Mouse (Mus musculus): Measurements from ENCODE around the gene Gm11939. TPM values are rescaled to one million over a fixed set of nuclear protein-coding genes. Genes with fewer than 3 reads are reported as not detected.

Gm11939 gene
- polyA plus RNA-seq (2012; rRNA removed) = not detected in 2 replicates

DNA sequence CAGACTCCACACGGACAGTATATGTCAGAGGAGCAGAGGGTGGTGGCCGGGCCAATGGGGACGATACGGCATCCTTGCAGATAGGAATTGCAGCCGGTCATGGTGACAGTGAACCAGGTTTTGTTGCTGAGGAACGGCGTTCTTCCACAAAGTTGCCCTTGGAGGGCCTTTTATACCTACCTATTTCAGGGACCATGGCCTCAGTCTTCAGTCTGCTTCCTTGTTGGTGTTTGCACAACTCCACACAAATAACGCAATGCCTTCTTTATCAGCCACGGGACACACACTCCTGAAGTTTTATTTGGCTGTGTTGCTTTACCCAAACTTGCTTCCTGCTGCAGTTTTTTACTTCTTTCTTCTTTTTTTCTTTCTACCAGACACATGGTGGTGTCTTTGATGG, at the start of gene Gm11939:
Gene Gm11939 (minus strand): TSS at position 101 of the 400 bp plus-strand sequence.

DNA sequence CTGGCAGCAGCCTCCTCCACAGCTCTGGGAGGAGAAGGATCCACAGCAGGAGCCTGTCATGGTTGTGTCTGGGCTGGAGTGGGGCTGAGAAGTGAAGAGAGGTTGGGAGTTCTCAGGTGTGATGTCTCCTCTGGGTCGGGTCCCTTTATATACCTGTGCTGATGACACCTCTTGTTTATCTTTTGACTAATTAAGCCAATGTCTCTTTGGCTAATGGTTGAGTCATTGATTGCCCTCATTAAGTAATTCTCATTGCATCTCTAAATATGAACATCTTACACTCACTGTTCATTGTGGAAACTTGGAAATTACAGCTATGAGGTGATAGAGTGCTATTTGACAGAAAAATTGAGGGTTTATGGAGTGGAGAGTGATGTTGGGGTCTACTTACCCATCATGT, 43.9 kb upstream of the Gm11939 start, which contains the start of gene Gm11938:
Gene Gm11938 (minus strand): TSS at position 101 of the 400 bp plus-strand sequence.

DNA sequence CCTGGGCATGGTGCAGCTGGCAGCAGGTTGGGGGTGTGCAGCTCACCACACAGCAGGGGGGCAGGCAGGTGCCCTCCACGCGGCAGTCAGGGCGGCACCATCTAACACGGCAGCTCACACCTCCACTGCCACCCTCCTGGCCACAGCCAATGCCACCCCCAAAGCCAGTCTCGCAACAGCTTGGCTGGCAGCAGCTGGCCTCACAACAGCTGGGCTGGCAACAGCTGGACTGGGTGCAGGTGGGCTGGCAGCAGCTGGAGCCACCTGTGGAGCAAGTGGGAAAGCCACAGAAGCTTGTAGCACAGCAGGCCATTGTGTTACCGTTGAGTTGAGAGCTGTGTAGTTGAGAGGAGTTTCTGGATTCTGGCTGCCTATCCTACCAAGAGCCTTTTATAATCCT, 38.5 kb upstream of the Gm11939 start, which contains the start of gene Krtap9-3:
Gene Krtap9-3 (minus strand): TSS at position 364 of the 400 bp plus-strand sequence.

DNA sequence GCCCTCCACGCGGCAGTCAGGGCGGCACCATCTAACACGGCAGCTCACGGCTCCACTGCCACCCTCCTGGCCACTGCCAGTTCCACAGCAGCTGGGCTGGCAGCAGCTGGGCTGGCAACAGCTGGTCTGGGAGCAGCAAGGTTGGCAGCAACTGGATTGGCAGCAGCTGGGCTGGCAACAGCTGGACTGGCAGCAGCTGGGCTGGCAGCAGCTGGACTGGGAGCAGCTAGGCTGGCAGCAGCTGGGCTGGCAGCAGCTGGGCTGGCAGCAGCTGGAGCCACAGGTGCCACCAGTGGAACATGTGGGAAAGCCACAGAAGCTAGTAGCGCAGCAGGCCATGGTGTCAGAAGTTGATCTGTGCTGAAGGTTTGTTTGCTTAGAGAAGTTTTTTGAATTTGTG, 31.7 kb upstream of the Gm11939 start, which contains the start of gene Krtap1-3:
Gene Krtap1-3 (minus strand): TSS at position 359 of the 400 bp plus-strand sequence.

DNA sequence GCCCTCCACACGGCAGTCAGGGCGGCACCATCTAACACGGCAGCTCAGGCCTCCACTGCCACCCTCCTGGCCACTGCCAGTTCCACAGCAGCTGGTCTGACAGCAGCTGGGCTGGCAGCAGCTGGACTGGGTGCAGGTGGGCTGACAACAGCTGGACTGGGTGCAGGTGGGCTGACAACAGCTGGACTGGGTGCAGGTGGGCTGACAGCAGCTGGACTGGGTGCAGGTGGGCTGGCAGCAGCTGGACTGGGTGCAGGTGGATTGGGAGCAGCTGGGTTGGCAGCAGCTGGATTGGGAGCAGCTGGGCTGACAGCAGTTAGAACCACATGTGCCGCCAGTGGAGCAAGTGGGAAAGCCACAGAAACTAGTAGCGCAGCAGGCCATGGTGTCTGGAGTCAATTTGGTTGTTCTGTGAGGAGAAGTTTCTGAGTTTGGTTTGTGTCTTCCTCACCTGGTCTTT, 24.0 kb upstream of the Gm11939 start, which contains the start of gene Krtap1-4:
Gene Krtap1-4 (minus strand): TSS at position 410 of the 460 bp plus-strand sequence.

DNA sequence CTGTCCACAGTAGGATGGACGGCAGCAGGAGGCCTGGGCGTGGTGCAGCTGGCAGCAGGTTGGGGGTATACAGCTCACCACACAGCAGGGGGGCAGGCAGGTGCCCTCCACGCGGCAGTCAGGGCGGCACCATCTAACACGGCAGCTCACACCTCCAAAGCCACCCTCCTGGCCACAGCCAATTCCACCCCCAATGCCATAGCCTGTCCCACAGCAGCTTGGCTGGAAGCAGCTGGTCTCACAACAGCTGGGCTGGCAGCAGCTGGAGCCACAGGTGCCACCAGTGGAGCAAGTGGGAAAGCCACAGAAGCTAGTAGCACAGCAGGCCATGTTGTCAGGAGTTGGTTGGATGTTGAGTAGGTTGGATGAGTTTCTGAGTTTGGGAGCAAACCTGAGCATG, 21.4 kb upstream of the Gm11939 start, which contains the start of gene Krtap1-5:
Gene Krtap1-5 (minus strand): TSS at position 381 of the 400 bp plus-strand sequence.

DNA sequence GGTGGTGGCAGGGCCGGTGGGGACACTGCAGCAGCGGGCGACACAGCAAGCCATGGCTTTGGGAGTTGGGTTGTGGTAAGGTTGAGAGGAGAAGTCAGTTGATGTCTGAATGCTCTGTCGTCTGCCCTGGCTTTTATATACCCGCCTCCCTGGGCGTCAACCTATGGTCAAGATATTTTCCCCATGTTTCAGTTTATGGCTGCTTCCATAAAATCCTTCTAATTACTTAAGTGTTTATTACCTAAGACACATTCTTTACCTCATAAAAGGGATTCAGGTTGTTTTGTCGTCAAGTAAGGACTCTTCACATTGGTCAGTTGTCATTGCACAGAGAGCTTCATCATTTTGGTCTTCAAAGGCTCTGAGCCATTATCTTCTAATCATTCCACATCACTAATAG, 7.3 kb upstream of the Gm11939 start, which contains the start of gene Krtap3-1:
Gene Krtap3-1 (minus strand): TSS at position 101 of the 400 bp plus-strand sequence.

DNA sequence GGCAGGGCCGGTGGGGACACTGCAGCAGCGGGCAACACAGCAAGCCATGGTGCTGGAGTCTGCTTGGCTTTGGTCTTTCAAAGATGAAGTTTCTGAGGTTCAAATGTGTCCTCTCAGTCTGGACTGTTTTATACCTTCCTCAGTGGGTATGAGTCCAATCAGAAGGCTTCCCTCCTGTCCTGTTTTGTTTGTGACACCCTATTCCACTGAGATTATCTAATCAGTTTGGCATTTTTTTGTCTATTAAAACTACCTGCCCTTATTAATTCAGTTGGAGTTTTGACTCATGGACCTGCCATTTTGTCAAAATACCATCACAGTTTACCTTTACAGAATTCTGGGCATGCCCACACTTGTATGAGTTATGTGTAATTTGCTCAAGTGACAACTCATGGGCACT, 2.5 kb downstream of the Gm11939 start, which contains the start of gene Krtap3-2:
Gene Krtap3-2 (minus strand): TSS at position 101 of the 400 bp plus-strand sequence.

DNA sequence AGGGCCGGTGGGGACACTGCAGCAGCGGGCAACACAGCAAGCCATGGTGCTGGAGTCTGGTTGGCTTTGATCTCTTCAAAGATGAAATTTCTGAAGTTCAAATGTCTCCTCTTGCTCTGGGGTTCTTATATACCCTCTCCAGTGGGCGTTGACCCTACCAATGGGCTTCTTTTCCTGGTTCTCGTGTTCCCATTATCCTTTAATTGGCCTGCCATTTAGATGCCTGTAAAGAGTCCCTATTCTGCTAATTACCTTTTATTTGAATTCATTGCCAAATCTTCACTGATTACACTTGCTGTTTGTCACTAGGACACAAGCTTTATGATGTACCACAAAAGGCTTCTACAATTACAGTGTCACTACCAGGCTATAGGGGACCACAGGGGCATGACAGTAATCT, 8.5 kb downstream of the Gm11939 start, which contains the start of gene Krtap3-3:
Gene Krtap3-3 (minus strand): TSS at position 101 of the 400 bp plus-strand sequence.

DNA sequence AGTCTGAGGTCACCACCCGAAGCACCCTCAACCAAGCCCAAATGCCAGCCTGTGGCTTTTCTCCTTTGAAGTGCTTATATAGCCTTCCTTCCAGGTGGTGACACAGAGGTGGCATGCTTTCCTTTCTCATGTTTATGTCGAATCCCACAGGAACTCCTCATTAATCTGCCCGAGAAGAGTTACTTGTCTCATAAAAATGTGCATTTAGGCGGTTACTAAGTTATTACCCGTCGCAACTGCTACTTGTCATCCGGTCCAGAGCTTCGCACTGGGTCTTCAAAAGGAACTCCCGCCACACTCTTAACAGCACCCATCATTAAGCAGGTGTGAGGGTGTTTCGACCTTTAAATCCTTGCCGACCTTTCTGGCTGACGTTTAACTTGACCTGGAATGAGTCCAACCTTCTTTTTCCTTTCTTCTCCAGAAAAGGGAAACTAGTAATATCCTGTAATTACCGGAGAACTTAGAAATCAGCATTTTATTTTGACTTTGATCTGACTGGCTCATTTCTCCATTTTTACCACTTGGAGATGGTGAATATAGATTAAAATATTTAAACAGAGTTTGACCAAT, 37.9 kb downstream of the Gm11939 start, which contains the start of gene Krt39:
Gene Krt39 (minus strand): TSS at position 51 of the 573 bp plus-strand sequence.

Other genes with a start within 250 kb of the Gm11939 start
- gene Krt25, start 236.5 kb downstream of the Gm11939 start, polyA plus RNA-seq (2012; rRNA removed) = not detected in 2 replicates
- not detected in 2 replicates for gene Krt26, start 221.5 kb downstream of the Gm11939 start, polyA plus RNA-seq (2012; rRNA removed)
- gene Krt27, start 208.4 kb downstream of the Gm11939 start, polyA plus RNA-seq (2012; rRNA removed) = not detected in 2 replicates
- gene Krt28, start 184.6 kb downstream of the Gm11939 start, polyA plus RNA-seq (2012; rRNA removed) = not detected in 2 replicates
- gene Krt10, start 170.1 kb downstream of the Gm11939 start, polyA plus RNA-seq (2012; rRNA removed) = 0.33 and 0.76 TPM in 2 replicates
- 1.7 and 1.8 TPM in 2 replicates for gene Krt12, start 137.2 kb downstream of the Gm11939 start, polyA plus RNA-seq (2012; rRNA removed)
- 244 and 256 TPM in 2 replicates for gene Krt20, start 121.3 kb downstream of the Gm11939 start, polyA plus RNA-seq (2012; rRNA removed)
- 4.5 and 4.7 TPM in 2 replicates for gene Krt23, start 66.3 kb downstream of the Gm11939 start, polyA plus RNA-seq (2012; rRNA removed)
- not detected in 2 replicates for gene Krt39, start 38.1 kb downstream of the Gm11939 start, polyA plus RNA-seq (2012; rRNA removed)
- not detected in 2 replicates for gene Krt40, start 16.3 kb downstream of the Gm11939 start, polyA plus RNA-seq (2012; rRNA removed)
- gene Krtap3-3, start 8.6 kb downstream of the Gm11939 start, polyA plus RNA-seq (2012; rRNA removed) = not detected in 2 replicates
- gene Krtap3-2, start 2.6 kb downstream of the Gm11939 start, polyA plus RNA-seq (2012; rRNA removed) = not detected in 2 replicates
- gene Krtap3-1, start 7.2 kb upstream of the Gm11939 start, polyA plus RNA-seq (2012; rRNA removed) = 3.7 and 4.5 TPM in 2 replicates
- gene Krtap1-5, start 21.6 kb upstream of the Gm11939 start, polyA plus RNA-seq (2012; rRNA removed) = not detected in 2 replicates
- not detected in 2 replicates for gene Krtap1-4, start 24.2 kb upstream of the Gm11939 start, polyA plus RNA-seq (2012; rRNA removed)
- gene Krtap1-3, start 31.9 kb upstream of the Gm11939 start, polyA plus RNA-seq (2012; rRNA removed) = not detected in 2 replicates
- gene Krtap9-3, start 38.6 kb upstream of the Gm11939 start, polyA plus RNA-seq (2012; rRNA removed) = not detected in 2 replicates
- gene Gm11938, start 43.8 kb upstream of the Gm11939 start, polyA plus RNA-seq (2012; rRNA removed) = not detected in 2 replicates
- gene Gm11937, start 50.7 kb upstream of the Gm11939 start, polyA plus RNA-seq (2012; rRNA removed) = not detected in 2 replicates
- not detected in 2 replicates for gene Krtap2-4, start 55.4 kb upstream of the Gm11939 start, polyA plus RNA-seq (2012; rRNA removed)
- gene Gm11562, start 61.0 kb upstream of the Gm11939 start, polyA plus RNA-seq (2012; rRNA removed) = 1.3 TPM in 1 of 2 replicates, not detected in the other
- not detected in 2 replicates for gene Krtap4-1, start 68.8 kb upstream of the Gm11939 start, polyA plus RNA-seq (2012; rRNA removed)
- not detected in 2 replicates for gene Krtap4-2, start 75.6 kb upstream of the Gm11939 start, polyA plus RNA-seq (2012; rRNA removed)
- not detected in 2 replicates for gene Krtap4-7, start 84.6 kb upstream of the Gm11939 start, polyA plus RNA-seq (2012; rRNA removed)
- not detected in 2 replicates for gene Gm11555, start 90.8 kb upstream of the Gm11939 start, polyA plus RNA-seq (2012; rRNA removed)
- gene Gm11563, start 99.5 kb upstream of the Gm11939 start, polyA plus RNA-seq (2012; rRNA removed) = not detected in 2 replicates
- gene Krtap4-6, start 106.5 kb upstream of the Gm11939 start, polyA plus RNA-seq (2012; rRNA removed) = not detected in 2 replicates
- gene Gm14190, start 131.3 kb upstream of the Gm11939 start, polyA plus RNA-seq (2012; rRNA removed) = not detected in 2 replicates
- not detected in 2 replicates for gene Gm14180, start 174.8 kb upstream of the Gm11939 start, polyA plus RNA-seq (2012; rRNA removed)
- gene Gm11595, start 213.4 kb upstream of the Gm11939 start, polyA plus RNA-seq (2012; rRNA removed) = not detected in 2 replicates
- gene Krtap4-8, start 221.2 kb upstream of the Gm11939 start, polyA plus RNA-seq (2012; rRNA removed) = not detected in 2 replicates
- not detected in 2 replicates for gene Krtap4-9, start 225.7 kb upstream of the Gm11939 start, polyA plus RNA-seq (2012; rRNA removed)
- not detected in 2 replicates for gene Gm11596, start 234.0 kb upstream of the Gm11939 start, polyA plus RNA-seq (2012; rRNA removed)
- 0.33 TPM in 1 of 2 replicates, not detected in the other for gene Gm11569, start 239.5 kb upstream of the Gm11939 start, polyA plus RNA-seq (2012; rRNA removed)
- gene Gm11554, start 245.0 kb upstream of the Gm11939 start, polyA plus RNA-seq (2012; rRNA removed) = not detected in 2 replicates

Measured in colon, adult 2 months (tissue).